Mouse (Mus musculus) heart, postnatal 10 days (tissue): ENCODE results near the gene Twist2. TPM values are rescaled to one million over a fixed set of nuclear protein-coding genes. Genes with fewer than 3 reads are reported as not detected.

Experiments used
- DNase-seq, 2 experiments: peaks; one replicate each; pipeline ENCODE4 v3.0.0; 2021
- intact Hi-C: fragments of 180-260 bp; cut with DNase I; formaldehyde crosslinking; loops from one replicate; pipeline ENCODE4 v1.15.1; 2025
- total RNA-seq, 2 experiments: library from RNA; stranded (reverse); gene quantifications; 2 replicates each; pipeline ENCODE4 v1.2.3; 2021

Gene Twist2
- total RNA-seq, 2 experiments from 2014 or later: 3.7 to 5.5 TPM

DNA sequence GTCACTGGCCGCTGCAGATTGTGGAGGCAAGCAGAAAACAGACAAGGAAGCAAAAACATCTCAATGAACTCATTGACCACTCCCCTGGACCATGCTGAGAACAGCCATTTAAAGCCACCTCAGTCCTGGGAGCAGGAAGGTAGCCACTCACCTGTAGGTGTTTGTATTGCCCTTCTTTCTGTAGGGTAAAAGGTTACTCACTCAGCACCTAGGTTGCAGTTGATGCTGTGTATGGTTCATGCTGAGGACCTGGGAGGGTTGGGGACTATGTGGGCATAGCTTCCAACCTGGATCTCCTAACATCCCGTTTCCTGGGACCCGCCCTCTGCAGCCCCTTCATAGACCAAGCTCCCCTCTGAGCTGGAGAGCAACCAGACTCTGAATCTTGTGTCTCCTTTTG lies 14.8 kb downstream of the Twist2 start:
- intact Hi-C loops: no loop called here
- no peak for DNase-seq

DNA sequence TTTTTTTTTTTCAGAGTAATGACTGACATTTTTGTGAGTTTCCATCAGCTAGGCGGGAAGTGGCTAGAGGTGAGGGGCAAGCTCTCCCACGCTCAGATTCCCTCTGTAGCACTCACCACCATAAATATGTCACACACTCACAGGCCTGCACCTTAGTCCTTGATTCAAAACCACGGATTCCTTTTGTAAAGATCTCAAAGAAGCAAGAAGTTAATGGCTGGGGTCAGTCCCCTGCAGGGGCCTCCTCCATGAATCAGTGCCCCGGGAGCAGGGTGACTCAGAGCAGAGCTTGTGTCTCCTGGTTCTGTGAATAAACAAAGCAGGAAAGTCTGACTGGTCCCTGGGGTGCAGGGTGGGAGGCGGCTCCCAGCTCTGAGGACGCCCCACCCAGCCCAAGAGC lies 15.3 kb downstream of the Twist2 start:
- intact Hi-C loops: no loop called here
- peak; percentile 36 to 40 for DNase-seq

DNA sequence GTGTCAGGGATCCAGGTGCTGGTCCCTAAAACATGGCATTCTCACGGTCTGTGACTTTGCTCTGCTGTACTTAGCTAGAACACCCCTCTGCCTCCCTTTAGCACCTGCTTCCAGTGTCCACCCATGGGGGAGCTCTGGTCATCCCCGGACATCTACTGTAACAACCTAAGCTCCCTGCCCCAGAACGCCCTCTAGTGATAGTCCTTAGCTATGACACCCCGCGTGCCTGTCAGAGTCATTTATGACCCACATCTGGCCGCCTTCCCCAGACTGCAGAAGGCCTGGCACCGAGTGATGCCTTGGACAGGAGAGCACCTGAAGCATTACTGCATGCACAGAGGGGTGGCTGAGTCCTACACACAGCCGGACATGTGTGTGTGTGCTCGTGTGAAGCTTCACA lies 18.0 kb downstream of the Twist2 start:
- intact Hi-C loops: no loop called here
- DNase-seq: peak in 1 of 2 experiments; percentile 27

DNA sequence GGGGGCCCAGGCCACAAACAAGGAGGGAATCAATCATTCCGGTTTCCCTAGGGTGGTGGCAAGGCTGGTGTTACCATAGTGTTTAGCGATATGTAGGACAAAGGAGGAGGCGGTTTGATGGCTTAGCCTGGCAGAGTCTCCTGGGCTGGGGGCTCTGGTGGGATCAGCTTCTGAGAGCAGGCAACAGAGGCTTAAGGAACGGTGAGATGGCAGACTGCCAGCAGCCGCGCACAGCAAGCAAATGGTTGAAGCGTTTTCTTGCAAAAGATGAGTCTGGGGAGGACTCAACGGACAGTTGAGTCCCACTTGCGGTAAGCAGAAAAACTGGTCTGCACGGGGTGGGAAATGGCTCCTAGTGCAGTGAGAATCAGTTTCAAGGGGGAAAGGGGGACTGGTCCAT lies 19.3 kb downstream of the Twist2 start:
- intact Hi-C loops: loop anchor here (5.0 kb wide), 1 partner anchor 57 kb away; no protein-coding TSS in a partner anchor
- no peak for DNase-seq

DNA sequence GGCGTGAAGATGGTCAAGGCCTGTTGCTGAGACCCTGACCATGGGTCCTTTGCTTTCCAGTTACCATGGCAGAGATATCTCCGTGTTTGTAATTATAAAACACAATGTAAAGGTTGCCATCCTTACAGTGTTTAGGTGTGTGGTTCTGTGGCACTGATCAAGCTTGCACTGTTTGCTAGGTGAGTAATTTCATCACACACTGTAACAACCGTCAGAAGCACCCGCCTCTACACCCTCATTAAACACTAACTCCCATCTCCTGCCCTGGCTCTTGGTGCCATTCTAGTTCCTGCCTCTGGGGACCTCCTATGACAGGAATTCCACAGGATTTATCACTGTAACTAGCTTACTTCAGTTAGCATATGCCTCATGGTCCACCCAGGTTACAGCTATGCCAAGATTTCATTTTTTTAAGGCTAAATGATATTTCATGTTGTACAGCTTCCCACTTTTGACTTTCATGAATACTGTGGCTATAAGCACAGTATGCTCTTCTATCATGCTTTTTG lies 21.1 kb downstream of the Twist2 start:
- intact Hi-C loops: loop anchor here (5.0 kb wide), 1 partner anchor 55 kb away; no protein-coding TSS in a partner anchor
- DNase-seq: no peak

DNA sequence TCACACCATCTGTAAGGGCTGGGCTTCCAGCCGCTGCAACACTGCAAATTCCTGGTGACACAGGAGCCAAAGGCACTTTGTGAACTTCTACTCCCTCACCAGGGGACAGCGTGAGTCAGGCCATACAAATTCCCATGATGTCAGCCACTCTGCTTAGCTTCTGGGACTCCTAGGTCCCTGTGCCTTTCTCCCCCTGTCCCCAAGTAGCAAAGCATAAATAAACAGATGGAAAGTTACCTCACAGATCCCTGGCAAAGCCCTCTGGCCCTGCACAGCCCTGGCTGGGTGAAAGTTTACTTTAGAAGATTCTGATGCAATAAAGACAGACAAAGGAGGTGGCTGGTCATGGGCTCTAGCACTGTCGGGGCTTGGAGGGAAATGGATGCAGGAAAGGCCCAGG lies 22.3 kb downstream of the Twist2 start:
- intact Hi-C loops: loop anchor here (5.0 kb wide), 1 partner anchor 54 kb away; no protein-coding TSS in a partner anchor
- peak; percentile 59 to 66 for DNase-seq

DNA sequence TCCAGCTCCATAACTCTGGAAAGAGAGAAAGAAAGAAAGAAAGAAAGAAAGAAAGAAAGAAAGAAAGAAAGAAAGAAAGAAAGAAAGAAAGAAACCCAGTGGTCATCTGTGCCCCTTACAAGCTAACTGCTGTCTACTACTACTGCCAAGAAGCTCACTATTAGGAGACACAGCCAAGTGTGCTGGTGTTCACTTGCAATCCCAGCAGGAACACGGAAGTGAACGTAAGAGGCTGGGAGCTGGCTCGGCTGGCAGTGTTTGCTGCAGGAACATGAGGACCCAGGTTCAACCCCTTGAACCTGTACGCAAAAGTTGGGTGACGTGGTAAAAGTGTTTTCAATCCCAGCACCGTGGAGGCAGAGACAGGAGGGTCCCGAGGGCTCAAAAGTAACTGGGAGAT lies 22.7 kb downstream of the Twist2 start:
- intact Hi-C loops: loop anchor here (5.0 kb wide), 1 partner anchor 53 kb away; no protein-coding TSS in a partner anchor
- DNase-seq: no peak

DNA sequence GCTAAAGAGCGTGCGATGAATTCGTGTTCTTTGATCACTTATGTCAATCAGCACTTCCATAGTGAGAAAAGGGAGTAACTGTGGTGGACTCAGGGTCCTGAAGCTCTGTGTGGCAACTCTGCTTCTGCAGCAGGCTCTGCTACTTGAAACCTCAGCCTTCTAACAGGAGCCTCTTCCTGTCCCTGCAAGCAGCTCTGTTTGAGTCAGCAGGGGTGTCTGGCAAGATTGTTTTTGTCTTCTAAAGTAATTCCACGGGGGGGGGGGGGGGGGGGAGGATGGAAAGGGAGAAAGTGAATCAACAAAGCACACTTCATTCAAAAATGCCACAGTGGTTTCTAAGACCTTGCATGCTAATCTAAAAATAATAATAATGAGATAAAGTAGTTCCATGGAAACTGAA lies 24.0 kb downstream of the Twist2 start:
- no peak for DNase-seq
- intact Hi-C loops: no loop called here

DNA sequence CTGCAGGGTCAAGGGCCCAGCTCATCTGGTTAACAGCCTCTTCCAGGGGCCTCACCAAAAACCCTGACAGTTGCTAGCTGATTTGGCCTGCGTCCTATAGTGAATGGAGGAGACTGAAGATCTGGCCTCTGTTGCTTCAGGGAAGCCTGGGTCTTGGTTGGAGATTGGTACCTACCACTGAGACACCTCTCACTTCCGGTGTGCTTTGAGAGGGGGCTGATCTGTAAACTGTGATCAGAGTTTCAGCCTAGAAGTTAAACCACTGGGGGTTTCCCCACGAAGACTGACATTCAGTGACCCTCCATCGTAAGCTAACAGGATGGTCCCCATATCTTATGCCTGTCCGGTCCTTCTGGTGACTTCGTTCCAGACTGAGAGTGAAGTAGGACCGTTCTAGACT lies 30.7 kb downstream of the Twist2 start:
- no peak for DNase-seq
- intact Hi-C loops: no loop called here

DNA sequence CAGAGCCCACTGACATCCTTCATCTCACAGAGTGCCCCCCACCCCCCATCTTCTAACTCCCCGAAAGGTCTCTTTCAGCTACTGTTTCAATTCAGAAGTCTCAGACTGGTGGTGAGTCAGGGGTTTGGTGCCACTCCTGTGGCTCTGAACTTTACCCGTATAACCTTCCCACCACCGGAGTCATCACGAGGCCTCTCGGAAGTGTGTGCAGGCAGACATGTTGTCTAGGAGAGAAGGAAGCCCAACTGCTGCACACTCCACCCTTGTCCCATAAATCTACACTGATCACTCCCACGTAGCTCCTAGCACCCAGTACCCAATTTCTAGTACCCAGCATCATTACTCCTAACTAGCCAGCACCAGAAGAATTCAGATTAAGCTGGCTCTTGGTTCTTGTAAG lies 38.3 kb downstream of the Twist2 start:
- intact Hi-C loops: no loop called here
- DNase-seq: no peak

DNA sequence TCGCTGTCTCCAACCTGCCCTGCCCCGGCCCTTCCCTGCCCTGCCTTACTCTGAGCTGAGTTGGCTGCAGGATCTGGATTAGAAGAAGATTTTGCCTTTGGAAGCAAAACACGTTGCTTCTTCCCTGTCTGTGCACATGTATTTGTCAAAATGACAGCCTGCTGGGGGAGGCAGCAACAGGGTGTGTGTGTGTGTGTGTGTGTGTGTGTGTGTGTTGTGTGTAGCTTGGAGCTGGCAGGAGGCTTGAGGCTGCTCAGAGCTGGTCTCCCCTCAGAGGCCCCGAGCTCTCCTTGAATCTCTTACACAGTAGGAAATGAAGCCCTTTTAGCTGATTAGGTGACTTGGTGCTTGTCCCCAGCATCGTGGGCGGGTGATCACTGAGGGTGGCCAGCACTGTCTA lies 38.7 kb downstream of the Twist2 start:
- DNase-seq: no peak
- intact Hi-C loops: no loop called here

DNA sequence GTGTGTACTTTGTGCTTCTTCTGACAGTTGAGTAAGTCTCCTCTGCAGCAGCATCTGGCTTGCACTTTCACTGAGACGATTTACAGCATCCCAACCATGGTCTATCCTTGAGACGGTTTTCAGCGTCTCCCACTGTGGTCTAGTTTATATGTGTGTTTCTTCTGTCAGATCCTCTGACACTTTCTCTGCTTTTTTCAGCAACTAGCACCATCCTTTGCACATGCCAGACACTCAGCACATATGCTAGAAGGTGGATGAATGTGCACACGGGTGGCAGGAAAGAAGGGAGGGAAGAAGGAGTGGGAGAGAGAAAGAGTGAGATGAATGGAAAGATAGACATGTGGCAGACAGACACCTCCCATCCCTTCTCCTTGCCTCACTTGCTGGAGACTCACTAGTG lies 43.0 kb downstream of the Twist2 start:
- intact Hi-C loops: no loop called here
- DNase-seq: no peak

DNA sequence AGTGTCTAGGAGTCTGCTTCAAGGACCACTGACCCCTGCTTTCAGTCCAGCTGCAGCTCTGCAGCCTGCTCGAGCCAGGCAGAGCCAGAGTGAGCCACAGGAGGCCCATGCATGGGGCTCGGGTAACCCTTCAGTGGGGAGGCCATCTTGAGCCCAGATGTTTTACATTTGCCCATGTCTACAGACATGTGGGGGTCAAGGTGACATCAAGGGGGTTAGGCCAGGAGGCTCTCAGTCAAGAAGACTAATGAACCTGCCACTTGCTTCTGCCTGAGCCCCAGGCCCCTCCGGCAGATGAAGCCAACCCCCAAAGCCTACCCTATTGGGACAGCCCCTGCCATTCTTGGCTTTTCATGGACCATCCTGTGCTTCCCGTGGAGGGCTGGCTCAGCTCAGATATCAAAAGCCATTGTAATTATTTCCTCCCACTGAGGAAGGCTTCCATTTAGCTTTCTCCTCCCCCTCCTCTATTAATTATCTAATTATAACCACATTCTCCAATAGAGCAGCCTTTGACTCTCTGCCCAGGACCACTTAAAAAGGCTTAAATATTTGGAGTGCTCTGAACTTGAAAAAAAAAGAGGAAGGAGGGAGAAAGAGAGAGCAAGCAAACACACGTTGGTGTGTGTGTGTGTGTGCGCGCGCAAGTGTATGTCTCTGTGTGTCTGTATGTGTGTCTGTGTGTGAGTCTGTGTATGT lies 43.6 kb downstream of the Twist2 start:
- peak in 1 of 2 experiments; percentile 42 for DNase-seq
- intact Hi-C loops: no loop called here

DNA sequence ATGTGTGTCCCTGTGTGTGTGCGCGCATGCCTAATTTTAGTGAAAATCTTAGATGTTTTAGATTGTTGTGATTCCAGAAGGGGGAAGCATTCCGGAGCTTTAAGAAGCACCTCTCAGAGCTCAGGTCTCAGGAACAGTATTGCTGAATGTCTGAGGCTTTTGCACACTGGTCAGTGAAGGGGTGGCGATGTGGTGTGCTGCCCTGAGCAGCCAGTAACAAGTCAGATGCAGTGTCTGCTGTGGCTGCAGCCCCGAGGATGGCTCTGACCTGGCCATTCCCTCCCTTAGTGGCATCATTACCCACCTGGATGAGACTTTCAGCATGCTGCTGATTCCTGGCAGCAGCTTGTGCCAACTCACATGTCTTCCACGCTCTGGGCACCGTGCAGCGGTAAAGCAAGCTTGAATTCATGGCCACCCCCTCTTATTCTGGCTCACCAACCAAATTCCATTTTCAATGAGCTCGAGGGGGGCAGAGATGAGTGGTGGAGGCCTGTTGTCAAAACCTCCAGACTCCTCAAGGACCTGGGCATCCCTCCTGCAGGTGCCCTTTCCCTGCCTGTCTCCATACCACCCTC lies 44.2 kb downstream of the Twist2 start:
- no peak for DNase-seq
- intact Hi-C loops: no loop called here

DNA sequence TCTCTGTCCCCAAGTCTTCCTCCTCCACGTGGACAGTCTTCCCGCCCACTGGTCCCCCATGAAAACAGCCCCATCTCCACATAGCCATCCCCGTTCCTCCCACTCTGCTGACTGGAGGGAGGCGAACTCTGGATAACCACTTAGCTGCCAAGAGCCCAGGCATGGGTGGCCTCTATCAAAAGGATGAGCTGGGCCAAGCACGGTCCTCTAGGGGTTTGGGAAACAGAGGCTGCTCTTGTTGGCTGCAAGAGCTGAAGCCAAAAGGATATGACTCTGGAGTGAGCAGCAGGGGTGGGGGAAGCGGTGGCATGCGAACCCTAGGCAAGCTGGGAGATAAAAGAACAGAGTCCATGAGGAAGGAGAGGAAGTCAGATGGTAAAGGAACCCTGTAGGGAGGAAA lies 50.0 kb downstream of the Twist2 start:
- intact Hi-C loops: no loop called here
- peak; percentile 34 to 42 for DNase-seq

DNA sequence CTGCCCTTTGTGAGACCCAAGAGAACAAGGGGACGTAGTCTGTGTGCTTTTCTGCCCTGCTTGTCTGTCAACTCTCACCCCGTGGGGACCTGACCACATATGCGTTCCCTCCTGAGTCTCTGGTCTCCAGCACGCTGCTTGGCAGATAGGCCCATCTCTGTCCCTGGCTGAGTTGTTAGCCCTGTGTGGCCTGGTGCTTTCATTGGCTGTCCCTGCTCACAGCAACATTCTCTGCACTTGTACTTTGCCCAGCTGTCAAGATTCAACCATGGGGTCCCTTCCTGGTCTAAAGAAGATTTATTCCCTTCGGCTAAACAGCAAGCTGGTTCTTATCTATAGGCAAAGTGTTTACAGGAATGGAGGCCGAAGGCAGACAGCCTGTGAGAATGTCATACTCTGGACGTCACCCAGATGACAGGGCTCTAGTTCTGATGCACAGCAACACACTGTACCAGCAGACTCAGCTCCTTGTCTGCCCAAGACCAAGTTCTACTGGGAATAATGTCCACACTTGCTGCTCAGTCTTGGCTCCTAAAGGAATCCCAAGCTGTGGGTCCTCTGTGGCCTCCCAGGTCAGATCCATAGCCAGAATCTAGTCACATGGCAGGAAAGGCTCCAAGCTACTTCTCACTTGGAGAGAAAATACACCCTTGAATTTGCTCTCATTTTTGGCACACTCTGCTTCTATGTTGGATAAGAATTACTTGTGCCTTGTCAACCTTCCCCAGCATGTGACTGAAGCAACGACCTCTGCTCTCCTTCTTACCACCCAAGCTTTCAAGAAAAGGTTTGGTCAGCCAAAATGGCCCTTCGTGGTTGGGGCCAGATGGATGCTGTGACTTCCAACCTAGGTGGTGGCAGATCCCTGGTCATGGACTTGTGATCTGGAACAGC lies 55.8 kb downstream of the Twist2 start:
- intact Hi-C loops: no loop called here
- DNase-seq: peak; percentile 70 to 73

DNA sequence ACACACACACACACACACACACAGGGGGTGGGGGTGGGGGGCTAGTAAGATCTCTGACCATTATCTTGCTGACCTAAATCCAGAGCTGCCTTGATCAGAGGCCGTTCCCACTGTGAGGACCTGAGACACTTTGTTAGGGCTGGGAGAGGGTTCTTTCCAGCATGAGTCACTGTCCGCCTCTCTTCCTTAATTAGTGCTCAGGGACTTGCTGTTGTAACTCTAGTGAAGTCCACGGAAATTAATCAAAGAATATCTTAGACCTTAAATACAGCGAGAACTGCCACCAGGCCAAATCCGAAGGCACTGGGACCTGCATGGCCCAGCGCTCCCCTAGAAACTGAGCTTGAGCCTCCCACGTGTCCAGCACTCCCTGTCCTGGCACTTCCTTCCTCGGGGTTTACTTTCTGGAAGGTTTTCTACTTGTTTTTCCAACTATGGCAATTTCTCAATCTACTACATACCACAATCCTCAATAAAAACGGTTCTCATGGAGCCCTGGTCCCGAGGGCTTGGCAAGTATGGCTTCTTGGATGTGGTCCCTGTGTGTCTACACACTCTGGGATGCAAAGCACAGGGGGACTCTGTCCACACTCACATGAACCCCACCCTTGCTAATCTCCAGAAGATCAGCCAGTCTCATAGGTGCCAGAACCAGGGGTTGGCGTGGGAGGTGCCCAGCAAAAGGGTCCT lies 57.0 kb downstream of the Twist2 start:
- DNase-seq: no peak
- intact Hi-C loops: no loop called here

DNA sequence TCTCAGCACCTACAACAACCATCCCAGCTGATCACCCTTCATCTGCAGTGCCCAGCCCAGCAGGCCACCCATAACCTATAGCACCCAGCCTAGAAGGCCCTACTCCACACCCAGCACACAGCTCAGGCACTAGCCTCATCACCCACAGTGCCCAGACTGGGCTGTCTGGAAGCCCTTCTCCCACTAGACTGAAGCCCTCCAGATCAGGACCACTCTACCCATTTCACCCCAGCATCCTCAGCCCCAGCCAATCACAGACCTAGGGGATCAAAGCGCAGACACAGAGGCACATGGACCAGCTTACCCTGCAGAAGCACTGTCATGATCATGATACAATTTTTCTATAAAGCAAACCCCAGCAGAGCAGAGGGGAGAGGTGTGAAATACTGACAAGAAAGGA lies 57.6 kb downstream of the Twist2 start:
- DNase-seq: no peak
- intact Hi-C loops: no loop called here

DNA sequence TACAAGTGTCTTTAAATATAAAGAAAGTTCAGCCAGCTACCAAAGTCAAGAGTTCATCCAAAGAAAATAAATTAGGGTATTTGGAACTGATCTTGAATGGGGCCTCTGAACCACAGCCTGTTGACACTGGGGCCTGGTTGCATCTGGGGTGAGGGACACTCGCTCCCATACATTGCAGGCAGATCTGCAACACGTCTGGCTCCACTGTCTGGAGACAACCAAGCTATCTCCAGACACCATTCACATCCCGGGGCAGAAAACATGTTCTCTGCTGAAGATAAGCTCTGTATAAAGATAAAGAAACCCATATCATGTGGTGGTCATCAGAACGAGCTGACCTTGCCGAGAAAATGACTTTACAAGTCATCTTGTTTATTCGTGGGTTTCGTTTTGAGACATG lies 60.2 kb downstream of the Twist2 start:
- intact Hi-C loops: no loop called here

DNA sequence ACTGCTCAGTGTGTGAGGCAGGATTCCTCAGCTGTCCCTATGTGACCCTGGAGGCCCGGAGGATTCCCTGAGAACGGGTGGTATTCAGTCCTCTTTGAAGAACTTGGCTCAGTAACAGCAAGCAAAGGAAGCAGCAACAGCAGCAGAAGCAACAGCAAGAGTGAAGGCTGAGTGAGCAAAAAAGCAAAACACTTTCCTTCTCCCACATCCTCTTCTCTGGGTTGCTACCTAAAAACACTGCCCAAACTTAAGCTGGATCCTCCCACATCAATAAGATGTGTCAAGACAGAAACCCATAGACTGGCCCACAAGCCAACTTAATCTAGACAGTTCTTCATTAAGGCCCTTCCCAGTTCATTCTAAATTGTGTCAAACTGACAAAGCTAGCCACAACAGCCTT lies 64.7 kb downstream of the Twist2 start:
- no peak for DNase-seq
- intact Hi-C loops: no loop called here

More for the DNA sequence above, 60.2 kb downstream of the Twist2 start:
- DNase-seq: no peak

DNA sequence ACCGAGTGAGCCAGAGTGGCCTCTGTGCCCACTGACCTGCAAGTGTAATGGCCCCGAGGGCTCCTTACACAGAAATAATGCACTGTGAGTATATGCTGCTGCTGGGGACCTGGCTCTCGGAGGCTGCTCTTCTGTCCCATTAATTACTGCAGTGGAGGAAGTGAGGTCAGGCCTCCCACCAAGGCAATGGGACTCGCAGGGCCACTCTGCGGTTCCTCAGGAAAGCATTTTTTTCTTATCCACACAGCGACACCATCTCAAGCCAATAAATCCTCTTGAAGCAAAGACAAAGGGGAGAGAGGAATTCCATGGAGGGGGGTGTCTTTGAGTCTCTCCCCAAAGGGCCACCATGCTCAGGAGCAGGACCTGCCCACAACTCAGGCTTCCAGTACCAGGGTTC lies 69.8 kb downstream of the Twist2 start:
- intact Hi-C loops: loop anchor here (5.0 to 10.0 kb wide), 2 partner anchors 266 to 299 kb away; no protein-coding TSS in a partner anchor

More for the DNA sequence above, 69.8 kb downstream of the Twist2 start:
- DNase-seq: no peak
